Comparison of ENCODE assay signal across 9 mouse cellular contexts in genomic region chr11:77821648-77822047, GRCm38 (mm10). TPM values are rescaled to one million over a fixed set of nuclear protein-coding genes. Genes with fewer than 3 reads are reported as not detected.
DNase-seq lines count a peak whose midpoint lies in the region; ATAC-seq and TF ChIP-seq lines count a peak whose summit lies in the region.
"Had no signal": no experiment of that assay in that cellular context is flagged by ENCODE, and none has a peak within 500 bp of the region (broad histone marks: within the 10 kb centered on the region; RNA-seq: fewer than 3 reads in every experiment).

No protein-coding gene starts in this region.

- no peaks in the 10 kb centered on the region for H3K79me2 ChIP-seq in liver, adult 2 months (ENCODE audit: control insufficient read depth, insufficient read depth, low read length)

- peak; percentile 82 for DNase-seq in forebrain, embryonic 11.5 days (ENCODE audit: low spot score)
- DNase-seq in liver, adult 2 months (ENCODE audit: extremely low read depth, low read depth, low spot score): peak; percentile 50
- peak; percentile 47 for DNase-seq in WW6 (ENCODE audit: low read depth, low spot score)
- DNase-seq in embryo, embryonic 11 days: peak; percentile 54
- peak; percentile 74 for DNase-seq in liver, postnatal 0 days
- peak; percentile 54 for DNase-seq in thymus, postnatal 14 days

- H3K4me3 ChIP-seq in forebrain, embryonic 11.5 days (ENCODE audit: low read depth, low read length): no peak overlapping the region
- H3K4me3 ChIP-seq in forebrain, embryonic 13.5 days: no peak overlapping the region
- H3K4me3 ChIP-seq in liver, adult 2 months (ENCODE audit: insufficient read depth, low read depth, low read length): no peak overlapping the region
- no peak overlapping the region for H3K4me3 ChIP-seq in liver, embryonic 12.5 days
- no peak overlapping the region for H3K4me3 ChIP-seq in liver, postnatal 0 days (ENCODE audit: low read depth, low read length)

- no peak for ATAC-seq in forebrain, embryonic 11.5 days (replicated peaks; ENCODE audit: low FRiP score)
- no peak for ATAC-seq in forebrain, embryonic 13.5 days
- ATAC-seq in liver, embryonic 12.5 days: no peak
- no peak for ATAC-seq in liver, postnatal 0 days

- WGBS in forebrain, embryonic 11.5 days: 19% methylated on average over 8 of the region's 8 CpGs
- 11% methylated on average over 8 of the region's 8 CpGs for WGBS in forebrain, embryonic 13.5 days
- WGBS in liver, adult 2 months: 24% methylated on average over 8 of the region's 8 CpGs
- 30% methylated on average over 8 of the region's 8 CpGs for WGBS in liver, embryonic 12.5 days (ENCODE audit: insufficient replicate concordance)
- 37% methylated on average over 8 of the region's 8 CpGs for WGBS in liver, postnatal 0 days (ENCODE audit: insufficient replicate concordance)

- TF ChIP-seq POLR2A in liver, adult 2 months (IDR thresholded peaks at IDR 0.05; ENCODE audit: extremely low read depth, insufficient read depth, low read length): no peak

- H3K36me3 ChIP-seq in forebrain, embryonic 11.5 days (ENCODE audit: control insufficient read depth, insufficient read depth, low read length): no peaks in the 10 kb centered on the region; the same call in 1 of the 2 replicates
- peaks cover 66% of the 10 kb centered on the region for H3K36me3 ChIP-seq in forebrain, embryonic 13.5 days (ENCODE audit: poor library complexity, severe bottlenecking)
- peaks cover 14% of the 10 kb centered on the region; the same call in 1 of the 2 replicates for H3K36me3 ChIP-seq in liver, adult 2 months (ENCODE audit: control insufficient read depth, insufficient read depth, low read length)
- peaks cover 90% of the 10 kb centered on the region for H3K36me3 ChIP-seq in liver, embryonic 12.5 days
- peaks cover 65% of the 10 kb centered on the region for H3K36me3 ChIP-seq in liver, postnatal 0 days (replicated peaks; ENCODE audit: insufficient read depth, low read length)

- H3K27me3 ChIP-seq in forebrain, embryonic 11.5 days (ENCODE audit: control insufficient read depth, insufficient read depth, low read length): no peaks in the 10 kb centered on the region
- H3K27me3 ChIP-seq in forebrain, embryonic 13.5 days: peaks cover 17% of the 10 kb centered on the region
- no peaks in the 10 kb centered on the region for H3K27me3 ChIP-seq in liver, adult 2 months (ENCODE audit: control insufficient read depth, insufficient read depth, low read length)
- H3K27me3 ChIP-seq in liver, embryonic 12.5 days (replicated peaks): no peaks in the 10 kb centered on the region
- H3K27me3 ChIP-seq in liver, postnatal 0 days (ENCODE audit: insufficient read depth, low read length): no peaks in the 10 kb centered on the region

- peak; percentile 98 for TF ChIP-seq CTCF in liver, adult 2 months (IDR thresholded peaks at IDR 0.05; ENCODE audit: low read depth, low read length)
- TF ChIP-seq CTCF in liver, postnatal 0 days (IDR thresholded peaks at IDR 0.05; ENCODE audit: low read depth): peak; percentile 86

- no peak for TF ChIP-seq EP300 in liver, postnatal 0 days (IDR thresholded peaks at IDR 0.05; ENCODE audit: low read depth)

- 0 out of 2 replicates have a peak, but pooled peaks cover 8% of the 10 kb centered on the region for H3K4me1 ChIP-seq in forebrain, embryonic 11.5 days (replicated peaks; ENCODE audit: control insufficient read depth, insufficient read depth, low read length)
- peaks cover 22% of the 10 kb centered on the region for H3K4me1 ChIP-seq in forebrain, embryonic 13.5 days
- no peaks in the 10 kb centered on the region; the same call in 1 of the 2 replicates for H3K4me1 ChIP-seq in liver, adult 2 months (ENCODE audit: control insufficient read depth, insufficient read depth, low read length)
- H3K4me1 ChIP-seq in liver, embryonic 12.5 days: no peaks in the 10 kb centered on the region
- H3K4me1 ChIP-seq in liver, postnatal 0 days (ENCODE audit: insufficient read depth): no peaks in the 10 kb centered on the region

- no peak overlapping the region for H3K9ac ChIP-seq in forebrain, embryonic 11.5 days (ENCODE audit: low read length)
- H3K9ac ChIP-seq in forebrain, embryonic 13.5 days: no peak overlapping the region
- H3K9ac ChIP-seq in liver, adult 2 months (ENCODE audit: low read depth, low read length): no peak overlapping the region
- no peak overlapping the region for H3K9ac ChIP-seq in liver, embryonic 12.5 days
- H3K9ac ChIP-seq in liver, postnatal 0 days (replicated peaks): no peak overlapping the region

- no peaks in the 10 kb centered on the region for H3K9me3 ChIP-seq in forebrain, embryonic 11.5 days (ENCODE audit: control insufficient read depth, low read length)
- no peaks in the 10 kb centered on the region for H3K9me3 ChIP-seq in forebrain, embryonic 13.5 days (replicated peaks)
- no peaks in the 10 kb centered on the region for H3K9me3 ChIP-seq in liver, embryonic 12.5 days (replicated peaks)
- H3K9me3 ChIP-seq in liver, postnatal 0 days (ENCODE audit: low read length): no peaks in the 10 kb centered on the region

- no peak overlapping the region for H3K27ac ChIP-seq in forebrain, embryonic 11.5 days (ENCODE audit: low read depth, low read length)
- H3K27ac ChIP-seq in forebrain, embryonic 13.5 days: no peak overlapping the region
- H3K27ac ChIP-seq in liver, adult 2 months (replicated peaks; ENCODE audit: insufficient read depth, low read depth, low read length): no peak overlapping the region
- H3K27ac ChIP-seq in liver, embryonic 12.5 days: no peak overlapping the region
- no peak overlapping the region for H3K27ac ChIP-seq in liver, postnatal 0 days (ENCODE audit: low read depth)

- no peak overlapping the region for H3K4me2 ChIP-seq in forebrain, embryonic 11.5 days (ENCODE audit: low read depth, low read length, severe bottlenecking)
- no peak overlapping the region for H3K4me2 ChIP-seq in forebrain, embryonic 13.5 days
- H3K4me2 ChIP-seq in liver, embryonic 12.5 days: no peak overlapping the region
- H3K4me2 ChIP-seq in liver, postnatal 0 days (ENCODE audit: low read depth, low read length): no peak overlapping the region

RNA-seq across cellular contexts. Expression of gene Gm10277, which starts 34.1 kb away (rescaled TPM):
- 1.4 and 1.6 TPM in 2 replicates for polyA plus RNA-seq in forebrain, embryonic 11.5 days (2014; fragmentation: Nextera tagmentation; extraction: Ambion mirVana)
- 2.9 and 3.2 TPM in 2 replicates for polyA plus RNA-seq in forebrain, embryonic 13.5 days (2015; fragmentation: Nextera tagmentation; extraction: Ambion mirVana)
- total RNA-seq in liver, adult 2 months (2014; rRNA removed): not detected in 2 replicates
- polyA plus RNA-seq in liver, adult 2 months (2012; rRNA removed): not detected in 2 replicates
- polyA plus RNA-seq in liver, embryonic 12.5 days (2016; fragmentation: Nextera tagmentation; extraction: Ambion mirVana): 1.2 and 1.6 TPM in 2 replicates
- 0.12 and 0.31 TPM in 2 replicates for polyA plus RNA-seq in liver, postnatal 0 days (2015; fragmentation: Nextera tagmentation; extraction: Ambion mirVana)
- total RNA-seq: heart, postnatal 10 days had no signal

RNA-seq across cellular contexts. Expression of gene Myo18a, which starts 58.6 kb away (rescaled TPM):
- polyA plus RNA-seq in forebrain, embryonic 11.5 days (2014; fragmentation: Nextera tagmentation; extraction: Ambion mirVana): 28.4 and 31.4 TPM in 2 replicates
- polyA plus RNA-seq in forebrain, embryonic 13.5 days (2015; fragmentation: Nextera tagmentation; extraction: Ambion mirVana): 38.2 and 48.1 TPM in 2 replicates
- total RNA-seq in liver, adult 2 months (2014; rRNA removed): 28.6 and 33.7 TPM in 2 replicates
- 33.8 and 42.0 TPM in 2 replicates for polyA plus RNA-seq in liver, adult 2 months (2012; rRNA removed)
- polyA plus RNA-seq in liver, embryonic 12.5 days (2016; fragmentation: Nextera tagmentation; extraction: Ambion mirVana): 28.8 and 30.3 TPM in 2 replicates
- polyA plus RNA-seq in liver, postnatal 0 days (2015; fragmentation: Nextera tagmentation; extraction: Ambion mirVana): 10.4 and 10.5 TPM in 2 replicates
